Mouse (Mus musculus) midbrain, embryonic 16.5 days (tissue): Measurements from ENCODE around the gene Vrk1. TPM values are rescaled to one million over a fixed set of nuclear protein-coding genes. Genes with fewer than 3 reads are reported as not detected.

Source experiments
- ATAC-seq: fragments of 200-750 bp; cut with Nextera tagmentation; 2 replicates; pipeline ENCODE4 v1.8.0; 2017; ENCODE audit warnings: moderate TSS enrichment
- H3K27ac ChIP-seq: fragments of 300-500 bp; sonication (generic); 2 replicates; pipeline ENCODE4 v1.5.1; 2014; ENCODE audit warnings: mild to moderate bottlenecking, low read length, mixed read lengths
- H3K27me3 ChIP-seq: fragments of 300-500 bp; sonication (generic); 2 replicates; pipeline ENCODE4 v1.6.1; 2014; ENCODE audit warnings: low read depth, low read length, mixed read lengths; ENCODE audit not compliant: control insufficient read depth, insufficient read depth
- H3K36me3 ChIP-seq: fragments of 300-500 bp; sonication (generic); 2 replicates; pipeline ENCODE4 v1.6.1; 2014; ENCODE audit warnings: mild to moderate bottlenecking, low read length, moderate library complexity, mixed read lengths; ENCODE audit not compliant: control insufficient read depth, insufficient read depth
- H3K4me1 ChIP-seq: fragments of 300-500 bp; sonication (generic); 2 replicates; pipeline ENCODE4 v1.6.1; 2014; ENCODE audit warnings: mild to moderate bottlenecking, low read length, mixed read lengths; ENCODE audit not compliant: control insufficient read depth, insufficient read depth
- H3K4me2 ChIP-seq: fragments of 300-500 bp; sonication (generic); 2 replicates; pipeline ENCODE4 v1.6.1; 2014; ENCODE audit warnings: mild to moderate bottlenecking, low read length, mixed read lengths
- H3K4me3 ChIP-seq: fragments of 300-500 bp; sonication (generic); 2 replicates; pipeline ENCODE4 v1.5.1; 2014; ENCODE audit warnings: low read depth, mild to moderate bottlenecking, low read length, moderate library complexity, mixed read lengths
- H3K9ac ChIP-seq: fragments of 300-500 bp; sonication (generic); 2 replicates; pipeline ENCODE4 v1.6.1; 2014; ENCODE audit warnings: low read depth, low read length, mixed read lengths
- H3K9me3 ChIP-seq: fragments of 300-500 bp; sonication (generic); replicated peaks from 2 replicates; pipeline ENCODE4 v1.6.1; 2014; ENCODE audit warnings: mild to moderate bottlenecking, low read length, mixed read lengths; ENCODE audit not compliant: control insufficient read depth, poor library complexity, severe bottlenecking
- WGBS: fragments of 180-500 bp; shearing (Covaris S2); extraction: QIAGEN DNeasy Blood & Tissue Kit; methylation state at CpG from one replicate; pipeline ENCODE4 v1.1.7; 2014; 5-methylcytosine and 5-hydroxymethylcytosine counted together
- polyA plus RNA-seq: library from polyadenylated mRNA; unstranded; fragments of >200 nt; fragmentation: Nextera tagmentation; extraction: Ambion mirVana; gene quantifications from 2 replicates; pipeline ENCODE4 v1.2.1, GENCODE M21; 2015

Vrk1 gene
- polyA plus RNA-seq, 1 experiment from 2014 or later: 30.1 TPM

DNA sequence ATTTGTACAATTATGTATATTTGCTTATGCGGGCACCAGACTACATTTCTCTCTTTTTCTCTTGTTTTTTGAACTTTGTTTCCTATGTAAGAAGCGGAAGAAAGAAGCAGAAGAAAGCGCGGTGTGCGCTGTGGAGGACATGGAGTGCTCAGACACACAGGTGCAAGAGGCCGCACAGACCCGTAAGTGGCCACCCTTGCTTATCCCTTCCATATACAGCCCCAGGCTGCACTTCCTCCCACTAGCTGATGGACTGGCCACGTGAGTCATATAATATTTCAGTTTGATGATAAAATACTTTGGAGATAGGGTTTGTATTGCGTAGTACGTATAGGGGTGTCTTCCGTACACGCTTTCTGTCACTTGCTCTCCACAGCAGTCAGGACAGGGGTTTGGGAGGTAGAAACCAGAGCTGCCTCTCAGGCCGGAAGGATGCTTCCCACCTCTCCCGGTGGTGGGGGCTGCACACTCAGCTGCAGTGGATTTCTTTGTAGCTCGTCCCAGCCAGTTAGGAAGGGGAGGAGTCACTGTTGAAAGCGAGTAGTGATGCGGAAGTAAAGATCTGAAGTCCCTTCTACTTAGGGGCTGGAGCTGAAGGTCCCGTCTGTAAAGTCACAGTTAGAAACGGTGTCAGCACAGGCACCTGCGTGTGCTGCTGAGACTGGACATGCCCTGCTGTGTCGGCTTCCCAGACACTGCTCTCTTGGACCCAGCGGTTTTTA, 60.6 kb downstream of the Vrk1 start:
- H3K4me1 ChIP-seq: peaks cover 2% of the 10 kb centered on the region; the same call in 1 of the 2 replicates
- no peak overlapping the region for H3K27ac ChIP-seq
- 63% methylated on average over 22 of the region's 22 CpGs for WGBS
- ATAC-seq: no peak
- H3K9me3 ChIP-seq: no peaks in the 10 kb centered on the region
- no peak overlapping the region for H3K9ac ChIP-seq
- H3K36me3 ChIP-seq: no peaks in the 10 kb centered on the region
- H3K4me3 ChIP-seq: no peak overlapping the region
- no peaks in the 10 kb centered on the region for H3K27me3 ChIP-seq
- H3K4me2 ChIP-seq: no peak overlapping the region

DNA sequence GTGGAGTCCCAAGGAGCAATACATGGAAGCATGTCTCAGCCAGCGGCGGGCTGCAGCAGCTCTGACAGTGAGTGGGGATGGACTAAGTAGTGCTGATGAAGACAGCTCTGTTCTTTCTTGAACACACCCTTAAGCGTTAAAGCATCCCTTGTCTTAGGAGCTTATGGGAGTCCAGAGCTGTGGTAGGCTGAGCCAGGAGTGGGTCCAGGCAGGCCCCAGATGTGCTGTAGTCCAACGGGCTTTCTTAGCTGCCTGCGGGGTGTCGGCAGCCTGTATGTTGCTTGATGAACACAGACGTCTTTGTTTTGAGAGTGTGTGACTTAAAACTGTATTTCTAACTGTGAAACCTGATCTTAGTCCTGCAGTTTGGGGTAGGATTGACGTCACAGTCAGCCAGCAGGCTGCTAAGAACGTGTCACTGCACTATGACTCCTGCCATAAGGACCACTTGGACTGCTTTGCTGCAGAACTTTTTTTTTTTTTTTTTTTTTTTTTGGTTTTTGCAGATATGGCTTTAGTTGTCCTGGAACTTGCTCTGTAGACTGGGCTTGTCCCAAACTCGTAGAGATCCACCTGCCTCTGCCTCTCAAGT, 61.6 kb downstream of the Vrk1 start:
- H3K4me1 ChIP-seq: peaks cover 2% of the 10 kb centered on the region; the same call in 1 of the 2 replicates
- H3K9me3 ChIP-seq: no peaks in the 10 kb centered on the region
- no peak for ATAC-seq
- peak overlapping the region; percentile 4; the same call in 1 of the 2 replicates for H3K9ac ChIP-seq
- no peaks in the 10 kb centered on the region for H3K27me3 ChIP-seq
- H3K36me3 ChIP-seq: no peaks in the 10 kb centered on the region
- no peak overlapping the region for H3K4me2 ChIP-seq
- no peak overlapping the region for H3K4me3 ChIP-seq
- H3K27ac ChIP-seq: no peak overlapping the region
- WGBS: 62% methylated on average over 10 of the region's 10 CpGs

DNA sequence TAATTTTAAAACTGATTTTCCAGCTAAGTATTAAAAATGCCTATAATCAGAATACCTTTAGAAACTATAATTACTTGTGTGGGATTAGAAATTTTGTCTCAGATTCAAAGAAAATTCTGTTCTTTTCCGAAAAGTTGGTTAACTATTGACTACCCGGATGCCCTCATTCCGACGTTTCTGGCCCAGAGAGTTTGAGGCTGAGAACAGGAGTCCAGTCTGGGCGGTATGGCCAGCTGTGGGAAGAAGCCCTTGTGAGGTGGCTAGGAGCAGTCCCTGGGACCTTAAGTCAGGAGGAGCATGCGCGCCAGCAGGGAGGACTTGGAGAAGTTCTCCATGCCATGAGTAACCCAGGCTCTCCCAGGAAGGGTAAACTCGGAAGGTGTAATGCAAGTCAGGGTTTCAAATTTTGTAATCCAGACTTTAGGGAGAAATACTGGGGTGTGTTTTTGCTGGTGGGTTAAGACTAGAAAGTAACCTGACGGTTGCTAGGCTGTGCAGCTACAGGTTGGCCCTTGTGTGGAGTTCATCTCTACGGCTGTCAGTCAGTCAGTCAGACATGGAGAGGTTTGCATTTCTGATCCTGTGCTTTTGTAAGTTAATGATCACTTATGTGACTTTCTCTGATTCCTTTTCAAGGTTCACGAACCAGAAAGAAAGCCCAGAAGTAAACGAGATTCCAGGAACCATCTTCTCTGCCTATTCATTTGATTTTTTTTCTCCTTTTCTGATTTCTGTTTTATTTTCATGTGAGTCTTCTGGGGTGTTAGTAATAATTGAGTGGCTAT, 64.5 kb downstream of the Vrk1 start:
- Histone ChIP-seq H3K36me3 (no peaks in the 10 kb centered on the region), H3K4me3 (no peak overlapping the region), H3K4me2 (no peak overlapping the region), H3K27ac (no peak overlapping the region), H3K9me3 (no peaks in the 10 kb centered on the region), H3K9ac (no peak overlapping the region), H3K4me1 (no peaks in the 10 kb centered on the region; the same call in 1 of the 2 replicates), H3K27me3 (no peaks in the 10 kb centered on the region)
- no peak for ATAC-seq
- 84% methylated on average over 12 of the region's 12 CpGs for WGBS

DNA sequence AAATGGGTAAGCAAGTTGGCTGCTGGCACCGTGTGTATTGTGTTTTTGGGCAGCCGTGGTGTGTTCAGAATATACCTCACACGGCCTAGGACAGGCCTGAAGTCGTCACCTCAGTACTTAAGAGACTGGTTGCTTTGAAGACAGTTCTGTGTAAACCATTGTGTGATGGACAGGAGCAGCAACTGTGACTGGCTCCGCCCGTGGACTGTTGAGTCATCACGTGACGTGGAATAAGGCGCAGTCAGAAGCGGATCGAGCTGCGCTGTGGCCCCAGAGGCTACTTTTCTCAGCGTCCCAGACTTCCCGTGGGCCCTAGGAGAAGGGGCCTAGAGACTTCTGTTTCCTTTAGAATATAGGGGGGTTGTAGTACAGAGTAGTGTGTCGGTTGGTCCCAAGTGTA, 66.1 kb downstream of the Vrk1 start:
- WGBS: 94% methylated on average over 15 of the region's 15 CpGs
- Histone ChIP-seq H3K9ac (no peak overlapping the region), H3K4me3 (no peak overlapping the region), H3K9me3 (no peaks in the 10 kb centered on the region), H3K4me1 (peaks cover 8% of the 10 kb centered on the region), H3K4me2 (no peak overlapping the region), H3K27me3 (no peaks in the 10 kb centered on the region), H3K36me3 (no peaks in the 10 kb centered on the region), H3K27ac (no peak overlapping the region)
- no peak for ATAC-seq

DNA sequence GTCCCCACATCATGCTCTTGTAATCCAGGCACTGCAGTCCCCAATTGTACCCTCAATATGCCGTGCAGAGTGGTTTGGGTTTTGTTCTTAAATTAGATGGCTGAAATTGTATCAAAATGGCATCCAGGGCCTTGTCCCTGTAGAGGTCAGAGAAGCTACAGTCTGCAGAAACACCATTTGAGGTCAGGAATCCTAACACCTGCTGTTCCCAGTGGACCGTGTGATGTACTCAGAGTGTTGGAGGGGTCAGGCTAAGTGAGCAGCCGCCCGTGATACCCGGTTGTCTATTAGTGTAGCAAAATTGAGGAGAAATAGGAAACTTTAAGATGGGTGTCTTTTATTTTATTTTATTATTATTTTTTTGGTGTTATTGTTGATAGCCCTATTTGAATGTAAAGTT, 70.5 kb downstream of the Vrk1 start:
- Histone ChIP-seq H3K4me1 (peaks cover 23% of the 10 kb centered on the region), H3K36me3 (no peaks in the 10 kb centered on the region), H3K27me3 (no peaks in the 10 kb centered on the region), H3K9me3 (no peaks in the 10 kb centered on the region), H3K4me2 (no peak overlapping the region), H3K4me3 (no peak overlapping the region), H3K9ac (no peak overlapping the region), H3K27ac (no peak overlapping the region)
- WGBS: 13% methylated on average over 5 of the region's 5 CpGs
- ATAC-seq: no peak

DNA sequence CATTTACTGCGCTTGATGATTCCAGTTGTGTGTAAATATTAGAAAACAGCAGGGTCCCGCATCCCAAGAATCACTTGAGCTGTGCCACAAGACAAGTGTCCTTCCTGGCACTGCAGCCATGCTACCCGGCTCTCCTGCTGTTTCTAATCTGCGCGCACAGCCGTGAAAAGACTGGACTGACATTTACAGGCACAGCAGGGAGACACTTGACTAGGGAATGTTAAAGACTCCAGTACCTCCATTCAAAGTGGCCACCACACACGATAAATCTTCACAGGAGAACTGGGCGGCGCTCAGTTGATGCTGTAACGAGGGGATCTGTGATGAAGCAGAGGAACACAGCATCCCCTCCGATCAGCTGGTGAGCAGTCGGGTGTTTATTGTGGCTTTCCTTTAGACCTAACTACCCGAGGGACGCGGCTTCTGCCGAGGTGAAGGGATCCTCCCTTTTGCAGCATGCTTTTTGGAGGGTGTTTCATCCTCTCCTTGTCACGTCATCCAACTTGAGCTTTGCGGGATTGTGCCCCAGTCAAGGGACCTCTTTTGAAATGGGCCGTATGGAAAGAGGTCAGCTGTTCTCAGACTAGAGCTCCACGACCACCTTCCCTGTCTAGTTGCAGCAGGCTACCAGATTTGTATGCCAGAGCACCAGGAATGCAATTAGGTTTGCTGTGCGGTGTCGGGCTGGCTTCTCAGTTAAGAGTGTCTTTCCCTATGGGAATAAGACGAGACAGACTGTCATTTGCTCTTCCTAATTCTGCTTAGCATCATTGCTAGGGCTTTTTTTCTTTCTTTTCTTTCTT, 71.1 kb downstream of the Vrk1 start:
- Histone ChIP-seq H3K36me3 (no peaks in the 10 kb centered on the region), H3K4me1 (peaks cover 23% of the 10 kb centered on the region), H3K27me3 (no peaks in the 10 kb centered on the region), H3K4me2 (peak overlapping the region; percentile 53), H3K9ac (peak overlapping the region; percentile 3; the same call in 1 of the 2 replicates), H3K27ac (peak overlapping the region; percentile 2; the same call in 1 of the 2 replicates), H3K4me3 (peak overlapping the region; percentile 18), H3K9me3 (no peaks in the 10 kb centered on the region)
- WGBS: 12% methylated on average over 23 of the region's 23 CpGs
- peak; percentile 32; the same call in 1 of the 2 replicates for ATAC-seq

DNA sequence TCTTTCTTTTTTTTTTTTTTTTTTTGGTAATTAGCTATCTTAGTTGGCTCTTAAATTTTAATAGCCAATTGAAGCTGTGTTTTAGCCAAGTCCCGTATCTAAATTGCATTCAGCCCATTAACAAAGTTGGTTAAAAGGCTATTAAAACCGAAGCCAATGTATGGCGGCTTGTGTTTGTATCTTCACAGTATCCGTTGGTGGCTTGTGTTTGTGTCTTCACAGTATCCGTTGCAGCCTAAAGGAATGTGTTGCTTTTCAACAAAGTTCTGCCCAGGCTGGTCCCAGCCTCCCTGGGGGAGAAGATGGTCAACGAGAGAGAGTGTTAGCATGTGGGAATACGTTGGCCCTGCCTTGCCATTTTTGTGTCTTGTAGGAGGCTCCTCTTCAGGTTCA, 71.7 kb downstream of the Vrk1 start:
- H3K36me3 ChIP-seq: no peaks in the 10 kb centered on the region
- H3K4me3 ChIP-seq: no peak overlapping the region
- H3K9ac ChIP-seq: no peak overlapping the region
- no peaks in the 10 kb centered on the region for H3K27me3 ChIP-seq
- no peaks in the 10 kb centered on the region for H3K9me3 ChIP-seq
- WGBS: 36% methylated on average over 7 of the region's 7 CpGs
- peaks cover 23% of the 10 kb centered on the region for H3K4me1 ChIP-seq
- no peak for ATAC-seq
- no peak overlapping the region for H3K27ac ChIP-seq
- H3K4me2 ChIP-seq: no peak overlapping the region

DNA sequence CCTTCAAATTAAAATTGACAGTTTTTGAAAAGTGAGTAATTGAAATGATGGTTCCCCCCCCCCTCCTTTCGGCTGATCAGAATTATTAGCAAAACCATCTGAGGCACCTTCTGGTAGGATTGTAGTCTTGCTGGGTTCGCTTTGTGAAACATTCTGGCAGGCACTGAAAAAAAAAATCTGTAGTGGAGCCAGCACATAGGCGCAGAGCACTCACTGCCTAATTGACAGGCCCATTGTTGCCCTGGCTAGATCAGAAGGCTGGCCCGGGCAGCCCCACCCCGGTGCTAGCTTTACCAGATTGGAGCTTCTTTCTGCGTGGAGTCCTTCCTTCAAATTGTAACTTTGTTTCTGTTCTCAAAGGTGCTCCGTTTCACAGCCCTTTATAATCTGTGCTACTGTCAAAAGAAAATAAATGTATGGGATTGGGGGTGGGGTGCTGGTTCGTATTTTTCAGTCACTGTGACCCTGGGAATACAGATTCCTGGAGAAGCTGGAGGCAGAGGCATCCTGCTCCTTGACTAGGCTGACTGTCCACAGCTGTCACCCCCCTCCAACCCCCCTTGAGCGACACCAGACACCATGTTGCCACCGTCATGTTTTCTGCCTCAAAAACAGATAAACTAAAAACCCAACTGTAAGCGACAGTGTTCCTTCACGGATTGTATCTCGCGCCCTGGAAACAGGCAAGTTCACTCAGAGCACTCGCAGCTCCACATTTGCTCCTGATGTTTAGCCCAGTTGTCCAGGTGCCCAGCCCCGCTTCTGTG, 72.3 kb downstream of the Vrk1 start:
- Histone ChIP-seq H3K27ac (no peak overlapping the region), H3K36me3 (no peaks in the 10 kb centered on the region), H3K9me3 (no peaks in the 10 kb centered on the region), H3K27me3 (no peaks in the 10 kb centered on the region), H3K4me3 (no peak overlapping the region), H3K4me2 (peak overlapping the region; percentile 15; the same call in 1 of the 2 replicates), H3K4me1 (peaks cover 23% of the 10 kb centered on the region), H3K9ac (no peak overlapping the region)
- 0 out of 2 replicates have a peak, but pooled peaks have one; percentile 9 for ATAC-seq
- 26% methylated on average over 16 of the region's 16 CpGs for WGBS
